Mouse (Mus musculus): ENCODE measurements around the gene Pgam2. TPM values are rescaled to one million over a fixed set of nuclear protein-coding genes. Genes with fewer than 3 reads are reported as not detected.

The Pgam2 gene
- total and polyA plus RNA-seq, 3 experiments, result 0.58 to 1.8 TPM; not detected in 1

GRCm38 (mm10) chr11:5766019-5766418 lies 37.5 kb downstream of the Pgam2 start:
- Histone ChIP-seq H3K9me3 (replicated peaks; ENCODE audit: insufficient read depth, low read length) (no peaks in the 10 kb centered on the region), H3K4me3 (ENCODE audit: control insufficient read depth in 1 of 2, insufficient read depth in 1 of 2, low read depth in 2 of 2, low read length in 2 of 2) (no peak overlapping the region), H3K79me2 (ENCODE audit: control insufficient read depth, insufficient read depth, low read length, poor library complexity) (peaks cover 11% of the 10 kb centered on the region), H3K4me1 (ENCODE audit: control insufficient read depth in 1 of 2, insufficient read depth in 2 of 2, low read length in 2 of 2) (0 out of 4 replicates have a peak, but pooled peaks cover 0 to 7% of the 10 kb centered on the region in 2 experiments), H3K36me3 (ENCODE audit: control insufficient read depth in 1 of 2, insufficient read depth in 2 of 2, low read length in 2 of 2) (peaks cover 0 to 3% of the 10 kb centered on the region in 2 experiments; a peak in 2 of 4 replicates), H3K27ac (ENCODE audit: control insufficient read depth, low read depth, low read length) (no peak overlapping the region), H3K27me3 (ENCODE audit: control insufficient read depth in 1 of 2, insufficient read depth in 2 of 2, low read length in 2 of 2) (no peaks in the 10 kb centered on the region), H3K9ac (ENCODE audit: control insufficient read depth, low read depth, low read length, poor library complexity, severe bottlenecking) (no peak overlapping the region)
- TF ChIP-seq POLR2AphosphoS5 (IDR thresholded peaks at IDR 0.05; ENCODE audit: borderline replicate concordance, low read depth, low read length), result no peak
- no peak for TF ChIP-seq ETS1 (IDR thresholded peaks at IDR 0.05; ENCODE audit: low read depth, low read length)
- TF ChIP-seq ZNF384 (IDR thresholded peaks at IDR 0.05; ENCODE audit: low read depth, low read length), result no peak
- TF ChIP-seq SMC3 (IDR thresholded peaks at IDR 0.05; ENCODE audit: low read depth, low read length), result no peak
- TF ChIP-seq CHD2 (IDR thresholded peaks at IDR 0.05; ENCODE audit: low read length), result no peak
- TF ChIP-seq UBTF (IDR thresholded peaks at IDR 0.05; ENCODE audit: borderline replicate concordance, insufficient read depth, low read depth, low read length), result no peak
- no peak for TF ChIP-seq BHLHE40 (IDR thresholded peaks at IDR 0.05; ENCODE audit: borderline replicate concordance, low read depth, low read length)
- no peak for TF ChIP-seq POLR2AphosphoS2 (IDR thresholded peaks at IDR 0.05; ENCODE audit: low read length)
- TF ChIP-seq E2F4 (IDR thresholded peaks at IDR 0.05; ENCODE audit: borderline replicate concordance, low read depth, low read length), result no peak
- DNase-seq (ENCODE audit: low read depth, low spot score), result no peak

GRCm38 (mm10) chr11:5762633-5762982 lies 40.9 kb downstream of the Pgam2 start:
- no peak for DNase-seq (ENCODE audit: low read depth, low spot score)
- H3K27me3 ChIP-seq (ENCODE audit: control insufficient read depth in 1 of 2, insufficient read depth in 2 of 2, low read length in 2 of 2), result no peaks in the 10 kb centered on the region
- H3K36me3 ChIP-seq (ENCODE audit: control insufficient read depth in 1 of 2, insufficient read depth in 2 of 2, low read length in 2 of 2), result peaks cover 0 to 25% of the 10 kb centered on the region in 2 experiments; a peak in 2 of 4 replicates
- peak overlapping the region; percentile 61 to 62 for H3K4me3 ChIP-seq (ENCODE audit: control insufficient read depth in 1 of 2, insufficient read depth in 1 of 2, low read depth in 2 of 2, low read length in 2 of 2)
- peak overlapping the region; percentile 72 for H3K9ac ChIP-seq (ENCODE audit: control insufficient read depth, low read depth, low read length, poor library complexity, severe bottlenecking)
- peaks cover 14% of the 10 kb centered on the region for H3K79me2 ChIP-seq (ENCODE audit: control insufficient read depth, insufficient read depth, low read length, poor library complexity)
- H3K9me3 ChIP-seq (replicated peaks; ENCODE audit: insufficient read depth, low read length), result no peaks in the 10 kb centered on the region
- H3K27ac ChIP-seq (ENCODE audit: control insufficient read depth, low read depth, low read length), result peak overlapping the region; percentile 70
- TF ChIP-seq JUND (IDR thresholded peaks at IDR 0.05; ENCODE audit: low read depth, low read length) (no peak), MXI1 (IDR thresholded peaks at IDR 0.05; ENCODE audit: low read depth, low read length) (no peak), ETS1 (IDR thresholded peaks at IDR 0.05; ENCODE audit: low read depth, low read length) (0 out of 2 replicates have a peak, but pooled peaks have one; percentile 2), SMC3 (IDR thresholded peaks at IDR 0.05; ENCODE audit: low read depth, low read length) (no peak), ZC3H11A (IDR thresholded peaks at IDR 0.05; ENCODE audit: low read depth, low read length) (no peak), E2F4 (IDR thresholded peaks at IDR 0.05; ENCODE audit: borderline replicate concordance, low read depth, low read length) (0 out of 2 replicates have a peak, but pooled peaks have one; percentile 11), CTCF (IDR thresholded peaks at IDR 0.05 in 2 of 3, conservative IDR thresholded peaks at IDR 0.05 in 1 of 3; ENCODE audit: control insufficient read depth in 1 of 3, insufficient read depth in 1 of 3, low read depth in 2 of 3, low read length in 3 of 3, poor library complexity in 1 of 3, severe bottlenecking in 1 of 3) (no peak), POLR2AphosphoS2 (IDR thresholded peaks at IDR 0.05; ENCODE audit: low read length) (no peak), MAZ (IDR thresholded peaks at IDR 0.05; ENCODE audit: low read depth, low read length) (no peak), ZKSCAN1 (IDR thresholded peaks at IDR 0.05; ENCODE audit: low read depth, low read length) (no peak), USF2 (IDR thresholded peaks at IDR 0.05; ENCODE audit: borderline replicate concordance in 1 of 2, insufficient read depth in 1 of 2, low read depth in 1 of 2, low read length in 2 of 2) (no peak), CHD2 (IDR thresholded peaks at IDR 0.05; ENCODE audit: low read length) (no peak), KAT2A (conservative IDR thresholded peaks at IDR 0.05; ENCODE audit: low read depth, low read length) (no peak), GABPA (IDR thresholded peaks at IDR 0.05; ENCODE audit: low read depth, low read length) (no peak)
- peaks cover 3 to 23% of the 10 kb centered on the region in 2 experiments for H3K4me1 ChIP-seq (ENCODE audit: control insufficient read depth in 1 of 2, insufficient read depth in 2 of 2, low read length in 2 of 2)
